Mouse (Mus musculus): Measurements from ENCODE around the gene Kif1b.

- no peak for TF ChIP-seq CTCF (IDR thresholded peaks at IDR 0.05; ENCODE audit: extremely low read depth, insufficient read length, insufficient replicate concordance, low read depth, low read length)
- TF ChIP-seq POLR2A (IDR thresholded peaks at IDR 0.05; ENCODE audit: low read depth, low read length) = no peak
Measured at GRCm38 (mm10) chr4:149304466-149304865, 3.0 kb downstream of the Kif1b start.
